Mouse (Mus musculus): ENCODE results near the gene Nr5a2. TPM values are rescaled to one million over a fixed set of nuclear protein-coding genes. Genes with fewer than 3 reads are reported as not detected.

The Nr5a2 gene
- polyA plus RNA-seq (2014; fragmentation: Nextera tagmentation; extraction: Ambion mirVana): 0.17 and 0.30 TPM in 2 replicates

DNA sequence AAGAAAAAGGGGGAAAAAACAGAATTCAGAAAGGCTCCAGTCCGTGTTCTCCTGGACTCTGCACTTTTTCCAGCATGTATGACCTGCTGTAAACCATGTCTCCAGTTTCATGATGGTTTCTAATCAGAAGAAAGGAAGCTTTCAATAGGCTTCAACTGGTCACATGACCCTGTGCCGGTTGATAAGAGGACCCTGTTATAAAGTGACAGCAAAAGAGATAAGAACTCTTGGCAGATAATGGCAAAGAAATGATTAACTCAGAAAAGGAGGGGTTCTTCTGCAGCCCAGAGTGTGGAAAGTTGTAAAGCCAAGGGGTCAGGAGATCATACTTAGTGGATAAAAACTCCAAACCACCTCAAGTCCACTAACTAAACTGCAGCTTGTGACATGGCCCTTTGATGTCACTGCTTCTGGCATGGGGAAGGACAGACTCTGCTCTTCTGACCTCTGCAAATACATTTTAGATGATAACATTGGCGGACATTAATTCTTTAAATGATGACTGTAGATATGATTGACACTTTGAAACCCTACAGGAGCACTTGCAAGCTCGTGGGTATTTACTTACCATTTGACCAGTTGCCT lies at the start of gene Nr5a2:
Gene Nr5a2, minus strand, starts transcription at position 21 of the 585 bp plus-strand sequence.
- H3K27me3 ChIP-seq (replicated peaks; ENCODE audit: control insufficient read depth, insufficient read depth, low read length): peaks cover 32% of the 10 kb centered on the region
- no peaks in the 10 kb centered on the region for H3K9me3 ChIP-seq (replicated peaks; ENCODE audit: control insufficient read depth, low read length)
- no peak for ATAC-seq
- H3K9ac ChIP-seq (ENCODE audit: low read length): no peak within 1 kb of the TSS
- H3K4me2 ChIP-seq (ENCODE audit: low read length): no peak within 1 kb of the TSS
- H3K4me1 ChIP-seq (ENCODE audit: control insufficient read depth, insufficient read depth, low read length): no peaks in the 10 kb centered on the region
- no peak within 1 kb of the TSS for H3K4me3 ChIP-seq (ENCODE audit: low read depth, low read length)
- 74% methylated on average over 4 of the region's 4 CpGs for WGBS
- H3K27ac ChIP-seq (ENCODE audit: low read depth, low read length): no peak within 1 kb of the TSS
- no peak for DNase-seq (ENCODE audit: low spot score)
- no peaks in the 10 kb centered on the region for H3K36me3 ChIP-seq (ENCODE audit: control insufficient read depth, insufficient read depth, low read length)

DNA sequence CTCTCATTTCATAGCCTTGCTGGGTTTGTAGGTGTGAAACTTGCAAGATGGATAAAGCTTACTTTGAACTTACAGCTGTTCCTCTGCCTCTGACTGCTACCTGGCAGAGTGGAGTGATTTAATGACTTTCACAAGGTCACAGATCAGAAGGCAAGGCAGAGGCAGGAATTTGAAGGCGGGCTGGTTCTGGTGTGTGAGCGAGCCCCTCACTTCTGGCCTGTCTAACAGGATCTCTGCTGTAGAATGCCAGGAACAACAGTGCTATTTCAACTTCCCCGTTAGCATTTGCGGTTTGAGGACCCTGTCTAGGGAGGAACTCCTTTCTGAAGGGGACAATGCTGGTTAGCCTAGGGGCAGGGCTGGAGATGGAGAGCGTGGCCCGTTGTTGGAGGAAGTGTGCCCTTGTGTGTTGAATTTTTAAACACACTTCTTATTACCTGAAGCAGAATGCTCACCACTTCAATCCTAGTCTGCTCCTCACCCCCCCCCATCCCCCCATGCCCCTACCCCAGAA lies 48.5 kb upstream of the Nr5a2 start:
- no peaks in the 10 kb centered on the region for H3K9me3 ChIP-seq (replicated peaks; ENCODE audit: control insufficient read depth, low read length)
- no peak for DNase-seq (ENCODE audit: low spot score)
- no peaks in the 10 kb centered on the region for H3K4me1 ChIP-seq (ENCODE audit: control insufficient read depth, insufficient read depth, low read length)
- H3K27me3 ChIP-seq (replicated peaks; ENCODE audit: control insufficient read depth, insufficient read depth, low read length): no peaks in the 10 kb centered on the region
- no peak overlapping the region for H3K4me2 ChIP-seq (ENCODE audit: low read length)
- no peaks in the 10 kb centered on the region for H3K36me3 ChIP-seq (ENCODE audit: control insufficient read depth, insufficient read depth, low read length)
- no peak overlapping the region for H3K27ac ChIP-seq (ENCODE audit: low read depth, low read length)
- WGBS: 82% methylated on average over 6 of the region's 6 CpGs
- H3K4me3 ChIP-seq (ENCODE audit: low read depth, low read length): no peak overlapping the region
- no peak for ATAC-seq
- no peak overlapping the region for H3K9ac ChIP-seq (ENCODE audit: low read length)

DNA sequence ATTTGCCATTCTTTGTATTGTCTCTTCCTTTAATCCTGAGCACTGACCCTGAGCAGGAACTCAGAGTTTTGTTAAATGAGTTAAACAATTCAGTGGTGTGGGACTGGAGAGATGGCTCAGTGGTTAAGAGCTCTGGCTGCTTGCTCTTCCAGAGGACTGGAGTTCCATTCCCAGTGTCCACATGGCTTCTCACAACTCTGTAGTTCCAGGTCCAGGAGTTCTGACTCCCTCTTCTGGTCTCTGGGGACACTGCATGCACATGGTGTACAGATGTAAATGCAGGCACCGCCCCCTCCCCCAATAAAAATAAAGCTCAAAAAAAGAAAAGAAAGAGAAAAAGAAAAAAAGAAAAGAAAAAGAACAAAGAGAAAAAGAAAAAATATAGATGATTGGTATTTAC lies 43.6 kb upstream of the Nr5a2 start:
- 96% methylated on average over 1 of the region's 1 CpGs for WGBS
- ATAC-seq (no peak), DNase-seq (ENCODE audit: low spot score) (no peak)

DNA sequence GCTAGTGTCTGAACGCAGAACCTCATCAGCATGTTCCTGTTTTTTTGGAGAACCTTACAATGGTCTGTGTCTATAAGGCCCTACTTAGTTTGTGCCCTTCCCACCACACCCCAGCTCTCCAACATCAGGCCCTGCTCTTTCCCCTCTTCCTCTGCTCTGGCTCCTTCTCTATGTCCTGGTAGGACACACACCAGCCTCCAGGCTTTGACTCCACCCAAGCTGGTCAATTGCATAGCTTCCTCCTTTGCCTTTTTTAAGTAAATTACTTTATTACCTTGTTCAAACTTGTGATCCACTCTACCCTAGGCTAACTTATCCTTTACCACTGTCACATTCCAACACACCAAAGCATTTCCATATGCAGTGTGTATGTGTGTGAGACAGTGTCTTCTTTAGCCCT lies 42.9 kb upstream of the Nr5a2 start:
- DNase-seq (ENCODE audit: low spot score) (no peak), ATAC-seq (no peak)
- no peaks in the 10 kb centered on the region for H3K36me3 ChIP-seq (ENCODE audit: control insufficient read depth, insufficient read depth, low read length)
- WGBS: 93% methylated on average over 1 of the region's 1 CpGs
- no peak overlapping the region for H3K4me2 ChIP-seq (ENCODE audit: low read length)
- no peaks in the 10 kb centered on the region for H3K9me3 ChIP-seq (replicated peaks; ENCODE audit: control insufficient read depth, low read length)
- no peaks in the 10 kb centered on the region for H3K4me1 ChIP-seq (ENCODE audit: control insufficient read depth, insufficient read depth, low read length)
- H3K27me3 ChIP-seq (replicated peaks; ENCODE audit: control insufficient read depth, insufficient read depth, low read length): no peaks in the 10 kb centered on the region
- H3K27ac ChIP-seq (ENCODE audit: low read depth, low read length): no peak overlapping the region
- H3K4me3 ChIP-seq (ENCODE audit: low read depth, low read length): no peak overlapping the region
- H3K9ac ChIP-seq (ENCODE audit: low read length): no peak overlapping the region

More for the DNA sequence above, 43.6 kb upstream of the Nr5a2 start:
- no peaks in the 10 kb centered on the region for H3K4me1 ChIP-seq (ENCODE audit: control insufficient read depth, insufficient read depth, low read length)
- H3K36me3 ChIP-seq (ENCODE audit: control insufficient read depth, insufficient read depth, low read length): no peaks in the 10 kb centered on the region
- H3K4me3 ChIP-seq (ENCODE audit: low read depth, low read length): no peak overlapping the region
- H3K27me3 ChIP-seq (replicated peaks; ENCODE audit: control insufficient read depth, insufficient read depth, low read length): no peaks in the 10 kb centered on the region
- no peak overlapping the region for H3K4me2 ChIP-seq (ENCODE audit: low read length)
- H3K9ac ChIP-seq (ENCODE audit: low read length): no peak overlapping the region
- H3K27ac ChIP-seq (ENCODE audit: low read depth, low read length): no peak overlapping the region
- H3K9me3 ChIP-seq (replicated peaks; ENCODE audit: control insufficient read depth, low read length): no peaks in the 10 kb centered on the region

DNA sequence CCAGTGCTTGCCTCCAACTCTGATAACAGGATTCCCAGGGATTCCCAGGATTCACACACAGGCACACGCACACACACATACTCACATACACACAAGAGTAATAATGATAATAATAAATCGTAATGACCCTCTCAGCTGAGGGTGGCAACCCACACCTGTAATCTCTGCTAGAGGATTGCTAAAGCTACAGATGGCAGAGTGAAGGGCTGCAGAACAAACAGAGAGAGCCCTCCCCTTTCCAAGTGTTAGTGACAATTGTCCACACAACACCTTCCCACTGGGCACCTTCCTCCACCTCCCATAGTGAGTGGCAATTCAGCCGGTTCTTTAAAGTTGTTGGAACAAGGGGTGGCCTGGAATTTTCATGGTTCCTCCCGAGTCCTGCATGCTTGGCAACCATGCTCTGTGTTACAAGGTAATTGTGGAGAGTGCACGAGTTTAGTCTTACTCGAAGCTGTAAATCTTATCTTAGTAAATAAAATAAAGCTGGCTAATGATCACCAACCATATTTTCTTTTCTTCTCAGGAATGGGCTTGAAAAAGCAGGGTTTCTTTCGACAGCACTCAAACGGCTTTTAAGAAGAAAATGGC lies 31.6 kb upstream of the Nr5a2 start:
- DNase-seq (ENCODE audit: low spot score): no peak
- WGBS: 81% methylated on average over 8 of the region's 8 CpGs

DNA sequence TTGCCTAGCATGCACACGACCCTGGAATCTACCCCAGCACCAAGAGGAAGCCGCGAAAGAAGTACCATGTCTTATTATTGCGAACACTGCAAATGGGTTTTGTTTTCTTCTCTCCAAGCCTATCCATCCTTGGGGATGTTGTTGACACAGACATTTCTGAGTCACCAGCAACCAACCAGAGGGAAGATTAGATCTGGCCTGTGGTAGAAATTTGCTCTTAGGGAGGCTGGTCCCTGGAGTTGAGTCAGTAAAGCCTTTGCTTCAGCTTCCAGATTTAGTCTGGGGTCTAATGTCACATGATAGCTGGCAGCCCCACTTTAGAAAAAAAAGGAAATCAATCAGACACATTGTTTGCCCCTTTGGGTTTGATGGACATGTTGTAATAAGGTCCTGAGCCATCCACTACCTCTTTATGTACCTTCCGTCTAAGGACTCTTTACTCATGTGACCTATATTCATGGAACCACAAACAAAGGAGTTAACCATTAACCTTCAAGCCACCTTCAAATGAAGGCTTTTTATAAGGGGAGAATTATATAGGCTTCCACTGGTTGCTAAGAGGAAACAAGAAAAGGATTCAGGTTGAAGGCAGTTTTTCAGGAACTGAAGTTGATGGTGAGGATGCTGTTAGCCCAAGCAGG lies 20.1 kb upstream of the Nr5a2 start:
- no peak for DNase-seq (ENCODE audit: low spot score)
- Histone ChIP-seq H3K4me2 (ENCODE audit: low read length) (no peak overlapping the region), H3K9ac (ENCODE audit: low read length) (no peak overlapping the region), H3K27ac (ENCODE audit: low read depth, low read length) (no peak overlapping the region), H3K36me3 (ENCODE audit: control insufficient read depth, insufficient read depth, low read length) (no peaks in the 10 kb centered on the region), H3K4me1 (ENCODE audit: control insufficient read depth, insufficient read depth, low read length) (no peaks in the 10 kb centered on the region), H3K9me3 (replicated peaks; ENCODE audit: control insufficient read depth, low read length) (no peaks in the 10 kb centered on the region), H3K27me3 (replicated peaks; ENCODE audit: control insufficient read depth, insufficient read depth, low read length) (no peaks in the 10 kb centered on the region), H3K4me3 (ENCODE audit: low read depth, low read length) (no peak overlapping the region)
- ATAC-seq: no peak
- WGBS: 83% methylated on average over 5 of the region's 5 CpGs

More for the DNA sequence above, 31.6 kb upstream of the Nr5a2 start:
- no peaks in the 10 kb centered on the region for H3K27me3 ChIP-seq (replicated peaks; ENCODE audit: control insufficient read depth, insufficient read depth, low read length)
- H3K36me3 ChIP-seq (ENCODE audit: control insufficient read depth, insufficient read depth, low read length): no peaks in the 10 kb centered on the region
- no peaks in the 10 kb centered on the region for H3K9me3 ChIP-seq (replicated peaks; ENCODE audit: control insufficient read depth, low read length)
- no peak overlapping the region for H3K27ac ChIP-seq (ENCODE audit: low read depth, low read length)
- no peak overlapping the region for H3K4me2 ChIP-seq (ENCODE audit: low read length)
- no peak overlapping the region for H3K9ac ChIP-seq (ENCODE audit: low read length)
- no peak for ATAC-seq
- H3K4me1 ChIP-seq (ENCODE audit: control insufficient read depth, insufficient read depth, low read length): no peaks in the 10 kb centered on the region
- H3K4me3 ChIP-seq (ENCODE audit: low read depth, low read length): no peak overlapping the region

DNA sequence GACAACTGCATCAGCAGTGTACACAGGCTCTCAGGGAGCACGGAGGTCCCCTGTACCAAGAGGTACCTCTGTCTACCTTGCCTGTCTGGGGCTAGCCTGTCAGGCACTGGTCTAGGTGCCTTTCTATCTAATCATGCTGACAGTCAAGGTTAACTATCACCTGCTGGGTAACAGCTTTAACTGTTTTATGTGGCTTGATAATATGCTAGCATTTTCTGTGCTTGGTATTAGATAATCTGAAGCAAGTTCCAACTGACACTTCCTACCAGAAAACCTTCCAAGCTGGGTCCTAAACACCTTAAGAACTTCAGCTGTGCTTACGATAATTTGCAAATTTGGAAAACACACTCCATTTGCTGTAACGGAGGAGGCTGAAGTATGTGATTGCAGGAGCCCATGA lies 17.6 kb upstream of the Nr5a2 start:
- H3K36me3 ChIP-seq (ENCODE audit: control insufficient read depth, insufficient read depth, low read length): no peaks in the 10 kb centered on the region
- H3K27me3 ChIP-seq (replicated peaks; ENCODE audit: control insufficient read depth, insufficient read depth, low read length): no peaks in the 10 kb centered on the region
- no peaks in the 10 kb centered on the region for H3K9me3 ChIP-seq (replicated peaks; ENCODE audit: control insufficient read depth, low read length)
- ATAC-seq (no peak), DNase-seq (ENCODE audit: low spot score) (no peak)
- no peak overlapping the region for H3K4me2 ChIP-seq (ENCODE audit: low read length)
- H3K4me1 ChIP-seq (ENCODE audit: control insufficient read depth, insufficient read depth, low read length): no peaks in the 10 kb centered on the region
- 81% methylated on average over 3 of the region's 3 CpGs for WGBS
- H3K27ac ChIP-seq (ENCODE audit: low read depth, low read length): no peak overlapping the region
- no peak overlapping the region for H3K9ac ChIP-seq (ENCODE audit: low read length)
- H3K4me3 ChIP-seq (ENCODE audit: low read depth, low read length): no peak overlapping the region

DNA sequence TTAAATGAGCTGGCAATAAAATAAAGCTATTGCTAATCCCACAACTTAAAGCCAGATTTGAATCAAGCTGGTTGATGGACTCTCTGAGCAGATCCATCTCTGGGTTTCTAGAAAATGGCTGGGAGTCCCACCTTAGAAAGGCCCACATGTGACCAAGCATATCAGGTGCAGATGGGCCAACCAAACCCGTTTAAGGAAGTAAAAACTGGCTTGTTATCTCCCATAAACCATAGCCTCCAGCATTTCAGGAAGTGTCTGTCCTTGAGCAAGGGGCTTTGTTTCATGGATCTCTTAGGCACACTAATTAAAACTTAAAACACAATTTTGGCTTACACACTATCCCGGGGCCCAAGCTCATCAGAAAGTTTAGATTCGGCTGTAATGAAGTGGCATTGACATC lies 13.8 kb upstream of the Nr5a2 start:
- no peaks in the 10 kb centered on the region for H3K27me3 ChIP-seq (replicated peaks; ENCODE audit: control insufficient read depth, insufficient read depth, low read length)
- DNase-seq (ENCODE audit: low spot score): no peak
- H3K9ac ChIP-seq (ENCODE audit: low read length): no peak overlapping the region
- no peaks in the 10 kb centered on the region for H3K36me3 ChIP-seq (ENCODE audit: control insufficient read depth, insufficient read depth, low read length)
- H3K4me2 ChIP-seq (ENCODE audit: low read length): no peak overlapping the region
- no peaks in the 10 kb centered on the region for H3K9me3 ChIP-seq (replicated peaks; ENCODE audit: control insufficient read depth, low read length)
- H3K4me3 ChIP-seq (ENCODE audit: low read depth, low read length): no peak overlapping the region
- ATAC-seq: no peak
- WGBS: 77% methylated on average over 3 of the region's 3 CpGs
- no peak overlapping the region for H3K27ac ChIP-seq (ENCODE audit: low read depth, low read length)
- H3K4me1 ChIP-seq (ENCODE audit: control insufficient read depth, insufficient read depth, low read length): no peaks in the 10 kb centered on the region

DNA sequence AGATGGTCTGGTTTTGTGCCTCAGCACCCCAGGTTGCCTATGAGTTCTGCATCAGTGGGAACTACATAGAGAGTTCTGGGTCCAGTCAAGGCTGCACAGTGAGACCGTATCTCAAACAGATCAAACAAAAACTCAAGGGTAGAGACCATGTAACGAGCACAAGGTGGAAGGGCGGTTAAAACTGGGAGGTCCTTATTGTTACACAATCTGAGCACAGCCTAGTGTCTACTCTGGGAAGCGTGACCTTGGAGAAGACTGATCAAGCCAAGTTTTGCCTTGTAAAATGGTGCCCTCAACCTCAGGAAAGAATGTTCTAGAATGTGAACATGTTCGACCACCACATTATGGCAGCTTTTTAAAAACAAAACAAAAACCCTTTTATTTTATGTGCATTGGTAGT lies 12.8 kb upstream of the Nr5a2 start:
- DNase-seq (ENCODE audit: low spot score): no peak
- no peak for ATAC-seq
- no peaks in the 10 kb centered on the region for H3K9me3 ChIP-seq (replicated peaks; ENCODE audit: control insufficient read depth, low read length)
- H3K9ac ChIP-seq (ENCODE audit: low read length): no peak overlapping the region
- no peaks in the 10 kb centered on the region for H3K4me1 ChIP-seq (ENCODE audit: control insufficient read depth, insufficient read depth, low read length)
- H3K4me2 ChIP-seq (ENCODE audit: low read length): no peak overlapping the region
- H3K4me3 ChIP-seq (ENCODE audit: low read depth, low read length): no peak overlapping the region
- 80% methylated on average over 5 of the region's 5 CpGs for WGBS
- H3K36me3 ChIP-seq (ENCODE audit: control insufficient read depth, insufficient read depth, low read length): no peaks in the 10 kb centered on the region
- H3K27me3 ChIP-seq (replicated peaks; ENCODE audit: control insufficient read depth, insufficient read depth, low read length): no peaks in the 10 kb centered on the region
- H3K27ac ChIP-seq (ENCODE audit: low read depth, low read length): no peak overlapping the region
